Mouse (Mus musculus) macrophage (primary cell): Measurements from ENCODE around the gene Cdk8. TPM values are rescaled to one million over a fixed set of nuclear protein-coding genes. Genes with fewer than 3 reads are reported as not detected.

Experiments used
- H3K27ac ChIP-seq: fragments of 350-480 bp; formaldehyde crosslinking; 2 replicates; pipeline ENCODE4 v1.9.0; 2021
- H3K36me3 ChIP-seq: fragments of 350-480 bp; formaldehyde crosslinking; 2 replicates; pipeline ENCODE4 v1.9.0; 2021; ENCODE audit errors: inconsistent target
- H3K4me3 ChIP-seq: fragments of 350-480 bp; formaldehyde crosslinking; 2 replicates; pipeline ENCODE4 v1.9.0; 2021; ENCODE audit errors: inconsistent target
- H3K79me2 ChIP-seq: fragments of 350-480 bp; formaldehyde crosslinking; 2 replicates; pipeline ENCODE4 v1.9.0; 2021; ENCODE audit errors: inconsistent target
- WGBS: methylation state at CpG from one replicate; pipeline ENCODE4 v1.1.7; 2026; ENCODE audit warnings: inconsistent platforms; ENCODE audit not compliant: missing documents; 5-methylcytosine and 5-hydroxymethylcytosine counted together
- polyA plus RNA-seq: library from polyadenylated mRNA; stranded (reverse); fragments of 250-400 nt; gene quantifications from 3 replicates; pipeline ENCODE4 v1.2.4, GENCODE M21; 2018; ENCODE audit warnings: inconsistent platforms

Cdk8 gene
- polyA plus RNA-seq, 1 experiment from 2014 or later = 24.0 TPM

DNA sequence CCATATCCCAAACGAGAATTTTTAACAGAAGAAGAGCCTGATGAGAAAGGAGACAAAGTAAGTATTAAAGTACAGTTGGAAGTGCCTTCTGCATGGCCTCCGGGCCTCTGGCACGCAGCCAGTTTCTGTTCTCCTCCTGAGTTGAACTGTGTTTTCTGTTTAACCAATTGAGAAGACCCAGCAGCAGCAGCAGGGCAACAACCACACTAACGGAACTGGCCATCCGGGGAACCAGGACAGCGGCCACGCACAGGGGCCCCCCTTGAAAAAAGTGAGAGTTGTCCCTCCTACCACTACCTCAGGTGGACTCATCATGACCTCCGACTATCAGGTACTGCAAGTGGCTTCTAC is 68.5 kb downstream of the Cdk8 start:
- Histone ChIP-seq H3K27ac (no peak overlapping the region), H3K79me2 (no peaks in the 10 kb centered on the region), H3K36me3 (peaks cover 16% of the 10 kb centered on the region; the same call in 1 of the 2 replicates), H3K4me3 (no peak overlapping the region)
- 15% methylated on average over 8 of the region's 8 CpGs for WGBS

- Histone ChIP-seq H3K79me2 (no peaks in the 10 kb centered on the region), H3K36me3 (peaks cover 6% of the 10 kb centered on the region; the same call in 1 of the 2 replicates), H3K27ac (no peak overlapping the region), H3K4me3 (no peak overlapping the region)
- 87% methylated on average over 5 of the region's 5 CpGs for WGBS
Measured at GRCm38 (mm10) chr5:146303470-146303869, 72.4 kb downstream of the Cdk8 start.

GRCm38 (mm10) chr5:146307046-146307743 is 76.2 kb downstream of the Cdk8 start:
- Histone ChIP-seq H3K27ac (no peak overlapping the region), H3K4me3 (no peak overlapping the region), H3K36me3 (peaks cover 6% of the 10 kb centered on the region; the same call in 1 of the 2 replicates), H3K79me2 (no peaks in the 10 kb centered on the region)
- WGBS = 92% methylated on average over 8 of the region's 8 CpGs

GRCm38 (mm10) chr5:146307744-146308096 is 76.7 kb downstream of the Cdk8 start:
- H3K79me2 ChIP-seq = no peaks in the 10 kb centered on the region
- H3K4me3 ChIP-seq = no peak overlapping the region
- WGBS = 98% methylated on average over 4 of the region's 4 CpGs
- H3K36me3 ChIP-seq = peaks cover 6% of the 10 kb centered on the region; the same call in 1 of the 2 replicates
- no peak overlapping the region for H3K27ac ChIP-seq

GRCm38 (mm10) chr5:146314538-146314937 is 83.5 kb downstream of the Cdk8 start:
- 94% methylated on average over 6 of the region's 6 CpGs for WGBS
- Histone ChIP-seq H3K27ac (no peak overlapping the region), H3K36me3 (no peaks in the 10 kb centered on the region), H3K79me2 (no peaks in the 10 kb centered on the region), H3K4me3 (no peak overlapping the region)

GRCm38 (mm10) chr5:146315268-146315921 is 84.4 kb downstream of the Cdk8 start:
- WGBS = 56% methylated on average over 14 of the region's 14 CpGs
- Histone ChIP-seq H3K4me3 (no peak overlapping the region), H3K27ac (no peak overlapping the region), H3K36me3 (no peaks in the 10 kb centered on the region), H3K79me2 (no peaks in the 10 kb centered on the region)

- Histone ChIP-seq H3K27ac (no peak overlapping the region), H3K4me3 (no peak overlapping the region), H3K36me3 (no peaks in the 10 kb centered on the region), H3K79me2 (no peaks in the 10 kb centered on the region)
- 97% methylated on average over 5 of the region's 5 CpGs for WGBS
Measured at GRCm38 (mm10) chr5:146316316-146316715, 85.3 kb downstream of the Cdk8 start.

DNA sequence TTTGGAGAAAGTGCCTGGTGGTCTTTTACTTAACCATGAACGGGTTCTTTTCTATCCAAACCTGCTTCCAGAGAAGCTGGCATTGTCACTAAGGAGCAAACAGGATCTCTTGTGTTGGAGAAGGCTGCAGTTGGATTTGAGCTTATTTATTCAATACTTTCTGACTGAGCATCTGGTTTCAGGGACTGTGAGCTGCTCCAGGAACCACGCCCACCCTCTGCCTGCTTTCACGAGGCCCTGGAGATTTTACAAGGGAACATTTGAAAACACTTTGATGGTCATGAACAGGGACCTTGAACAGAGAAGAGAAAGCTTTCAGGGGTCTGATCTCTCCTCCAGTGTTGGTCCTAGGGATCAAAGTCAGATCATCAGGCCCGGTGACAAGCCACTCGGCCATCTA is 87.0 kb downstream of the Cdk8 start:
- no peaks in the 10 kb centered on the region for H3K79me2 ChIP-seq
- H3K36me3 ChIP-seq = no peaks in the 10 kb centered on the region
- no peak overlapping the region for H3K27ac ChIP-seq
- 78% methylated on average over 5 of the region's 5 CpGs for WGBS
- H3K4me3 ChIP-seq = no peak overlapping the region

GRCm38 (mm10) chr5:146318461-146318860 is 87.4 kb downstream of the Cdk8 start:
- no peak overlapping the region for H3K4me3 ChIP-seq
- WGBS = 81% methylated on average over 8 of the region's 8 CpGs
- no peaks in the 10 kb centered on the region for H3K36me3 ChIP-seq
- H3K79me2 ChIP-seq = no peaks in the 10 kb centered on the region
- H3K27ac ChIP-seq = no peak overlapping the region

GRCm38 (mm10) chr5:146328941-146329340 is 97.9 kb downstream of the Cdk8 start:
- Histone ChIP-seq H3K27ac (no peak overlapping the region), H3K36me3 (no peaks in the 10 kb centered on the region), H3K79me2 (no peaks in the 10 kb centered on the region), H3K4me3 (no peak overlapping the region)
- WGBS = 91% methylated on average over 10 of the region's 10 CpGs

GRCm38 (mm10) chr5:146329541-146329940 is 98.5 kb downstream of the Cdk8 start:
- WGBS = 83% methylated on average over 5 of the region's 5 CpGs
- Histone ChIP-seq H3K27ac (no peak overlapping the region), H3K79me2 (no peaks in the 10 kb centered on the region), H3K4me3 (no peak overlapping the region), H3K36me3 (no peaks in the 10 kb centered on the region)

- Histone ChIP-seq H3K27ac (no peak overlapping the region), H3K4me3 (no peak overlapping the region), H3K36me3 (no peaks in the 10 kb centered on the region), H3K79me2 (no peaks in the 10 kb centered on the region)
- 39% methylated on average over 10 of the region's 13 CpGs for WGBS
Measured at GRCm38 (mm10) chr5:146330031-146330764, 99.2 kb downstream of the Cdk8 start.

- 45% methylated on average over 3 of the region's 3 CpGs for WGBS
- Histone ChIP-seq H3K27ac (no peak overlapping the region), H3K79me2 (no peaks in the 10 kb centered on the region)
Measured at GRCm38 (mm10) chr5:146330765-146331115, 99.7 kb downstream of the Cdk8 start.

GRCm38 (mm10) chr5:146331131-146331530 is 100.1 kb downstream of the Cdk8 start:
- no peak overlapping the region for H3K27ac ChIP-seq
- WGBS = 83% methylated on average over 11 of the region's 11 CpGs
- H3K36me3 ChIP-seq = no peaks in the 10 kb centered on the region
- H3K79me2 ChIP-seq = no peaks in the 10 kb centered on the region
- H3K4me3 ChIP-seq = no peak overlapping the region

More at GRCm38 (mm10) chr5:146330765-146331115, 99.7 kb downstream of the Cdk8 start:
- no peaks in the 10 kb centered on the region for H3K36me3 ChIP-seq
- H3K4me3 ChIP-seq = no peak overlapping the region

- Histone ChIP-seq H3K27ac (no peak overlapping the region), H3K4me3 (no peak overlapping the region), H3K36me3 (no peaks in the 10 kb centered on the region), H3K79me2 (no peaks in the 10 kb centered on the region)
- 79% methylated on average over 7 of the region's 7 CpGs for WGBS
Measured at GRCm38 (mm10) chr5:146332541-146332940, 101.5 kb downstream of the Cdk8 start.
